Mouse (Mus musculus) CH12.LX (cell line): ENCODE results near the gene 1700123O20Rik.

Experiments
- BHLHE40 ChIP-seq: IDR thresholded peaks from 2 replicates; pipeline ENCODE4 v1.6.1; 2011; ENCODE audit warnings: mild to moderate bottlenecking, low read depth, low read length, improper control_type of control experiment
- CHD2 ChIP-seq: IDR thresholded peaks from 2 replicates; pipeline ENCODE4 v1.6.1; 2011; ENCODE audit warnings: low read length, improper control_type of control experiment
- CTCF ChIP-seq, 2 experiments: IDR thresholded peaks in 1 of 2; conservative IDR thresholded peaks in 1 of 2; 2 replicates each; pipeline ENCODE4 v1.5.1; 2011 to 2012; ENCODE audit warnings: low read depth in 2 of 2, low read length in 2 of 2, improper control_type of control experiment in 1 of 2, inconsistent platforms in 1 of 2, mild to moderate bottlenecking in 1 of 2, moderate library complexity in 1 of 2
- E2F4 ChIP-seq: IDR thresholded peaks from 2 replicates; pipeline ENCODE4 v1.6.1; 2011; ENCODE audit warnings: low read depth, low read length, improper control_type of control experiment; ENCODE audit not compliant: insufficient replicate concordance
- ELF1 ChIP-seq: IDR thresholded peaks from 2 replicates; pipeline ENCODE4 v1.6.1; 2014; ENCODE audit warnings: low read depth, mild to moderate bottlenecking, inconsistent platforms, low read length, improper control_type of control experiment
- EP300 ChIP-seq: IDR thresholded peaks from 2 replicates; pipeline ENCODE4 v1.6.1; 2011; ENCODE audit warnings: low read length, improper control_type of control experiment
- HCFC1 ChIP-seq: IDR thresholded peaks from 2 replicates; pipeline ENCODE4 v1.6.1; 2012; ENCODE audit warnings: low read depth, mild to moderate bottlenecking, inconsistent platforms, low read length, improper control_type of control experiment
- MAFK ChIP-seq: IDR thresholded peaks from 2 replicates; pipeline ENCODE4 v1.6.1; 2011; ENCODE audit warnings: low read length, improper control_type of control experiment; ENCODE audit not compliant: insufficient replicate concordance
- POLR2A ChIP-seq: IDR thresholded peaks from 2 replicates; pipeline ENCODE4 v1.6.1; 2011; ENCODE audit warnings: low read depth, mild to moderate bottlenecking, improper control_type of control experiment, low read length
- SIN3A ChIP-seq: IDR thresholded peaks from 2 replicates; pipeline ENCODE4 v1.6.1; 2012; ENCODE audit warnings: low read length, improper control_type of control experiment, inconsistent platforms

DNA sequence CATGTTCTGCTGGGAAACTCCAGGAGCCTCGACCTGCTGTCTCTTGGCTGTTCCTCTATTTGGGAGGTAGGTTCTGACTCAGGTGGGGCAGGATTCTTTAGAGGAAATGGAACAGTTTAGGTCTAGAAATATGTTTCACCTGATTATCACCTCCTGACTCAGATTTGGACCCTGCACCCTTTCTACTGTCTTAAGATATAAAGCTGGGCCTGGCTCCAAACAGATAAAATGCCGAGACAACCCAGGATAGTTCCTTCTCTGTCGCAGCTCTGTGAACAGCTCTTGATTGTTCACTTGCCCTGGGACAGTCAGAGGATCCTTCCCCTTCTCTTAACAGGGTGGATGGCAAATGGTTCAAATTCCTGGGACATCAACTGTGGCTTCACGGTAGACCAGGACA, 49.2 kb downstream of the 1700123O20Rik start:
- TF ChIP-seq CTCF (conservative IDR thresholded peaks at IDR 0.05 in 1 of 2, IDR thresholded peaks at IDR 0.05 in 1 of 2; ENCODE audit: low read depth in 2 of 2, low read length in 2 of 2) (no peak), MAFK (no peak), CHD2 (no peak), E2F4 (no peak), SIN3A (no peak), HCFC1 (no peak), EP300 (no peak), BHLHE40 (no peak), POLR2A (no peak), ELF1 (no peak)
